Mouse (Mus musculus) brain, embryonic 18.5 days (tissue): ENCODE data around the gene 6030458C11Rik.

Experiments
- DNase-seq: peaks from one replicate; pipeline ENCODE4 v3.0.0-alpha.2; 2012; ENCODE audit warnings: low read depth, low spot score

6030458C11Rik gene

GRCm38 (mm10) chr15:12760747-12761146 is 63.7 kb downstream of the 6030458C11Rik start:
- DNase-seq, result no peak

DNA sequence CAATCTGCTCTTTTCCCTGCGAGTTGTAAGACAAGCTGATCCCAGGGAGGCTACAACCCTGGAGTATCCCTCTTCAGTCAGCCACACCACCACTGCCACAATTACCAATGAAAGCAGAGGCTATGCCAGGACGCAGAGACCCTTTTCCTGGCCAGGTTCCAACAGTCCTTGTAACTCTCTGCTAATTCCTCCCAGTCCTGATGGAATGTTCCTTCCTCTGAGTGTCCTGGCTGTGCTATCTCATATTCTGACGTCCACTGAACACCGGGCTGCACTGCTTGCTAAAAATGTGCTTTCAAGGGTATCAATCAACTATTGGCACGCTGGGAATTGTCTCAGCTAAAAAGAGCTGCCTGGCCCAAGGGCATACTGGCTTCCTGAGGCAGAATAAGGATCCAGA is 66.0 kb downstream of the 6030458C11Rik start:
- no peak for DNase-seq
